Mouse (Mus musculus): ENCODE measurements at regions not wholly inside any gene's neighbourhood (a gene's known extent, or its start where the extent isn't known, plus 50 kb on each side); places are given as distances from the start of the nearest gene placed in this dataset.
A peak's percentile ranks its signal among the peaks of the same experiment; 100 is the strongest.

- Histone ChIP-seq H3K9ac (ENCODE audit: insufficient read depth, low read depth, low read length, poor library complexity, severe bottlenecking) (peak overlapping the region; percentile 64), H3K27ac (ENCODE audit: insufficient read depth, low read depth, low read length, poor library complexity, severe bottlenecking) (no peak overlapping the region), H3K36me3 (ENCODE audit: control insufficient read depth, insufficient read depth, low read length, poor library complexity, severe bottlenecking) (no peaks in the 10 kb centered on the region), H3K4me1 (ENCODE audit: control insufficient read depth in 2 of 2, insufficient read depth in 2 of 2, low read length in 2 of 2, poor library complexity in 1 of 2) (peaks cover 0 to 9% of the 10 kb centered on the region in 2 experiments; a peak in 2 of 4 replicates), H3K4me3 (ENCODE audit: insufficient read depth in 1 of 2, low read depth in 1 of 2, low read length in 2 of 2, poor library complexity in 1 of 2, severe bottlenecking in 1 of 2) (peak overlapping the region; percentile 60 to 61), H3K9me3 (ENCODE audit: control insufficient read depth, insufficient read depth, low read depth, low read length) (no peaks in the 10 kb centered on the region)
- TF ChIP-seq ZNF384 (IDR thresholded peaks at IDR 0.05; ENCODE audit: low read depth, low read length) (no peak), HCFC1 (IDR thresholded peaks at IDR 0.05; ENCODE audit: borderline replicate concordance, insufficient read depth, low read length) (no peak), CHD2 (IDR thresholded peaks at IDR 0.05; ENCODE audit: low read depth, low read length) (no peak), ZC3H11A (IDR thresholded peaks at IDR 0.05; ENCODE audit: borderline replicate concordance, low read depth, low read length) (no peak), MAFK (IDR thresholded peaks at IDR 0.05; ENCODE audit: insufficient read depth, low read depth, low read length) (no peak)
- DNase-seq (ENCODE audit: low read depth, low spot score) = no peak
- in situ Hi-C loops (cut with MboI; ENCODE audit: low sequenced_read_pairs in 2 of 2, unreplicated experiment in 2 of 2) = no loop called here
These were observed 68.2 kb downstream of the Sox4 start for GRCm38 (mm10) chr13:28885083-28886037.

- Histone ChIP-seq H3K36me3 (ENCODE audit: control insufficient read depth, insufficient read depth, low read length, poor library complexity, severe bottlenecking) (no peaks in the 10 kb centered on the region), H3K4me3 (ENCODE audit: insufficient read depth in 1 of 2, low read depth in 1 of 2, low read length in 2 of 2, poor library complexity in 1 of 2, severe bottlenecking in 1 of 2) (peak overlapping the region; percentile 38 to 60), H3K27ac (ENCODE audit: insufficient read depth, low read depth, low read length, poor library complexity, severe bottlenecking) (no peak overlapping the region), H3K9me3 (ENCODE audit: control insufficient read depth, insufficient read depth, low read depth, low read length) (no peaks in the 10 kb centered on the region), H3K9ac (ENCODE audit: insufficient read depth, low read depth, low read length, poor library complexity, severe bottlenecking) (peak overlapping the region; percentile 23; the same call in 1 of the 2 replicates), H3K4me1 (ENCODE audit: control insufficient read depth in 2 of 2, insufficient read depth in 2 of 2, low read length in 2 of 2, poor library complexity in 1 of 2) (peaks cover 0 to 9% of the 10 kb centered on the region in 2 experiments; a peak in 2 of 4 replicates)
- DNase-seq (ENCODE audit: low read depth, low spot score) = peak; percentile 65
- no peak for TF ChIP-seq CHD2 (IDR thresholded peaks at IDR 0.05; ENCODE audit: low read depth, low read length)
- TF ChIP-seq ZNF384 (IDR thresholded peaks at IDR 0.05; ENCODE audit: low read depth, low read length) = no peak
- TF ChIP-seq ZC3H11A (IDR thresholded peaks at IDR 0.05; ENCODE audit: borderline replicate concordance, low read depth, low read length) = no peak
- TF ChIP-seq HCFC1 (IDR thresholded peaks at IDR 0.05; ENCODE audit: borderline replicate concordance, insufficient read depth, low read length) = no peak
- in situ Hi-C loops (cut with MboI; ENCODE audit: low sequenced_read_pairs in 2 of 2, unreplicated experiment in 2 of 2) = no loop called here
These were observed 69.2 kb downstream of the Sox4 start for GRCm38 (mm10) chr13:28884191-28884820.

GRCm38 (mm10) chr13:28883398-28883797 lies 70.1 kb downstream of the Sox4 start:
- H3K27ac ChIP-seq (ENCODE audit: insufficient read depth, low read depth, low read length, poor library complexity, severe bottlenecking) = no peak overlapping the region
- in situ Hi-C loops (cut with MboI; ENCODE audit: low sequenced_read_pairs in 2 of 2, unreplicated experiment in 2 of 2) = no loop called here
- TF ChIP-seq HCFC1 (IDR thresholded peaks at IDR 0.05; ENCODE audit: borderline replicate concordance, insufficient read depth, low read length) = no peak
- TF ChIP-seq CHD2 (IDR thresholded peaks at IDR 0.05; ENCODE audit: low read depth, low read length) = no peak
- no peak for TF ChIP-seq ZC3H11A (IDR thresholded peaks at IDR 0.05; ENCODE audit: borderline replicate concordance, low read depth, low read length)
- TF ChIP-seq MAFK (IDR thresholded peaks at IDR 0.05; ENCODE audit: insufficient read depth, low read depth, low read length) = no peak
- no peak for TF ChIP-seq ZNF384 (IDR thresholded peaks at IDR 0.05; ENCODE audit: low read depth, low read length)
- no peak overlapping the region for H3K9ac ChIP-seq (ENCODE audit: insufficient read depth, low read depth, low read length, poor library complexity, severe bottlenecking)
- peaks cover 0 to 9% of the 10 kb centered on the region in 2 experiments; a peak in 2 of 4 replicates for H3K4me1 ChIP-seq (ENCODE audit: control insufficient read depth in 2 of 2, insufficient read depth in 2 of 2, low read length in 2 of 2, poor library complexity in 1 of 2)
- no peaks in the 10 kb centered on the region for H3K36me3 ChIP-seq (ENCODE audit: control insufficient read depth, insufficient read depth, low read length, poor library complexity, severe bottlenecking)
- no peaks in the 10 kb centered on the region for H3K9me3 ChIP-seq (ENCODE audit: control insufficient read depth, insufficient read depth, low read depth, low read length)
- DNase-seq (ENCODE audit: low read depth, low spot score) = no peak
- no peak overlapping the region for H3K4me3 ChIP-seq (ENCODE audit: insufficient read depth in 1 of 2, low read depth in 1 of 2, low read length in 2 of 2, poor library complexity in 1 of 2, severe bottlenecking in 1 of 2)

GRCm38 (mm10) chr13:28880888-28881287 lies 72.6 kb downstream of the Sox4 start:
- Histone ChIP-seq H3K4me3 (ENCODE audit: insufficient read depth in 1 of 2, low read depth in 1 of 2, low read length in 2 of 2, poor library complexity in 1 of 2, severe bottlenecking in 1 of 2) (no peak overlapping the region), H3K9ac (ENCODE audit: insufficient read depth, low read depth, low read length, poor library complexity, severe bottlenecking) (no peak overlapping the region), H3K27ac (ENCODE audit: insufficient read depth, low read depth, low read length, poor library complexity, severe bottlenecking) (no peak overlapping the region), H3K4me1 (ENCODE audit: control insufficient read depth in 2 of 2, insufficient read depth in 2 of 2, low read length in 2 of 2, poor library complexity in 1 of 2) (peaks cover 0 to 4% of the 10 kb centered on the region in 2 experiments; a peak in 2 of 4 replicates), H3K36me3 (ENCODE audit: control insufficient read depth, insufficient read depth, low read length, poor library complexity, severe bottlenecking) (no peaks in the 10 kb centered on the region), H3K9me3 (ENCODE audit: control insufficient read depth, insufficient read depth, low read depth, low read length) (no peaks in the 10 kb centered on the region)
- in situ Hi-C loops (cut with MboI; ENCODE audit: low sequenced_read_pairs in 2 of 2, unreplicated experiment in 2 of 2) = no loop called here
- DNase-seq (ENCODE audit: low read depth, low spot score) = no peak
- TF ChIP-seq HCFC1 (IDR thresholded peaks at IDR 0.05; ENCODE audit: borderline replicate concordance, insufficient read depth, low read length) (no peak), CHD2 (IDR thresholded peaks at IDR 0.05; ENCODE audit: low read depth, low read length) (no peak), MAFK (IDR thresholded peaks at IDR 0.05; ENCODE audit: insufficient read depth, low read depth, low read length) (no peak), ZC3H11A (IDR thresholded peaks at IDR 0.05; ENCODE audit: borderline replicate concordance, low read depth, low read length) (no peak), ZNF384 (IDR thresholded peaks at IDR 0.05; ENCODE audit: low read depth, low read length) (no peak)

Data from ES-E14 (cell line).